Mouse (Mus musculus): ENCODE measurements around the gene Batf3. TPM values are rescaled to one million over a fixed set of nuclear protein-coding genes. Genes with fewer than 3 reads are reported as not detected.

Gene Batf3
- polyA plus RNA-seq, 1 experiment from 2014 or later, result 2.6 TPM

GRCm38 (mm10) chr1:191115514-191116238, 18.0 kb downstream of the Batf3 start:
- TF ChIP-seq EP300 (IDR thresholded peaks at IDR 0.05) (no peak), CTCF (IDR thresholded peaks at IDR 0.05) (no peak)
- DNase-seq (ENCODE audit: low spot score) (no peak), ATAC-seq (no peak)
- Histone ChIP-seq H3K4me1 (ENCODE audit: insufficient read depth, low read depth, low read length) (no peaks in the 10 kb centered on the region), H3K27me3 (replicated peaks; ENCODE audit: insufficient read depth, low read length) (no peaks in the 10 kb centered on the region), H3K4me2 (replicated peaks; ENCODE audit: low read depth, low read length) (no peak overlapping the region), H3K9ac (replicated peaks; ENCODE audit: low read depth) (no peak overlapping the region), H3K36me3 (ENCODE audit: insufficient read depth, low read length) (no peaks in the 10 kb centered on the region), H3K9me3 (ENCODE audit: low read length) (no peaks in the 10 kb centered on the region), H3K4me3 (ENCODE audit: low read depth, low read length) (no peak overlapping the region), H3K27ac (ENCODE audit: low read length) (no peak overlapping the region)
- WGBS, result 70% methylated on average over 11 of the region's 11 CpGs

GRCm38 (mm10) chr1:191122744-191123143, 25.1 kb downstream of the Batf3 start:
- no peak for TF ChIP-seq CTCF (IDR thresholded peaks at IDR 0.05)
- no peak for TF ChIP-seq EP300 (IDR thresholded peaks at IDR 0.05)
- no peak overlapping the region for H3K9ac ChIP-seq (replicated peaks; ENCODE audit: low read depth)
- no peak overlapping the region for H3K27ac ChIP-seq (ENCODE audit: low read length)
- WGBS, result 29% methylated on average over 3 of the region's 3 CpGs
- H3K27me3 ChIP-seq (replicated peaks; ENCODE audit: insufficient read depth, low read length), result 0 out of 2 replicates have a peak, but pooled peaks cover 4% of the 10 kb centered on the region
- H3K4me2 ChIP-seq (replicated peaks; ENCODE audit: low read depth, low read length), result no peak overlapping the region
- ATAC-seq (0 out of 2 replicates have a peak, but pooled peaks have one; percentile 18), DNase-seq (ENCODE audit: low spot score) (peak; percentile 44)
- H3K4me3 ChIP-seq (ENCODE audit: low read depth, low read length), result no peak overlapping the region
- H3K36me3 ChIP-seq (ENCODE audit: insufficient read depth, low read length), result no peaks in the 10 kb centered on the region
- no peaks in the 10 kb centered on the region for H3K9me3 ChIP-seq (ENCODE audit: low read length)
- no peaks in the 10 kb centered on the region for H3K4me1 ChIP-seq (ENCODE audit: insufficient read depth, low read depth, low read length)

GRCm38 (mm10) chr1:191123696-191124095, 26.0 kb downstream of the Batf3 start:
- 0 out of 2 replicates have a peak, but pooled peaks cover 4% of the 10 kb centered on the region for H3K27me3 ChIP-seq (replicated peaks; ENCODE audit: insufficient read depth, low read length)
- H3K27ac ChIP-seq (ENCODE audit: low read length), result no peak overlapping the region
- H3K4me2 ChIP-seq (replicated peaks; ENCODE audit: low read depth, low read length), result no peak overlapping the region
- H3K4me3 ChIP-seq (ENCODE audit: low read depth, low read length), result no peak overlapping the region
- peak; percentile 27 for DNase-seq (ENCODE audit: low spot score)
- no peaks in the 10 kb centered on the region for H3K4me1 ChIP-seq (ENCODE audit: insufficient read depth, low read depth, low read length)
- TF ChIP-seq CTCF (IDR thresholded peaks at IDR 0.05) (no peak), EP300 (IDR thresholded peaks at IDR 0.05) (no peak)
- H3K36me3 ChIP-seq (ENCODE audit: insufficient read depth, low read length), result no peaks in the 10 kb centered on the region
- ATAC-seq, result 0 out of 2 replicates have a peak, but pooled peaks have one; percentile 8
- 66% methylated on average over 2 of the region's 2 CpGs for WGBS
- no peak overlapping the region for H3K9ac ChIP-seq (replicated peaks; ENCODE audit: low read depth)
- H3K9me3 ChIP-seq (ENCODE audit: low read length), result no peaks in the 10 kb centered on the region

GRCm38 (mm10) chr1:191124288-191124687, 26.6 kb downstream of the Batf3 start:
- no peaks in the 10 kb centered on the region for H3K4me1 ChIP-seq (ENCODE audit: insufficient read depth, low read depth, low read length)
- DNase-seq (ENCODE audit: low spot score), result no peak
- WGBS, result 66% methylated on average over 4 of the region's 4 CpGs
- ATAC-seq, result 0 out of 2 replicates have a peak, but pooled peaks have one; percentile 18
- H3K27ac ChIP-seq (ENCODE audit: low read length), result no peak overlapping the region
- no peak for TF ChIP-seq EP300 (IDR thresholded peaks at IDR 0.05)
- H3K9ac ChIP-seq (replicated peaks; ENCODE audit: low read depth), result no peak overlapping the region
- H3K36me3 ChIP-seq (ENCODE audit: insufficient read depth, low read length), result no peaks in the 10 kb centered on the region
- 0 out of 2 replicates have a peak, but pooled peaks cover 4% of the 10 kb centered on the region for H3K27me3 ChIP-seq (replicated peaks; ENCODE audit: insufficient read depth, low read length)
- H3K4me2 ChIP-seq (replicated peaks; ENCODE audit: low read depth, low read length), result no peak overlapping the region
- no peaks in the 10 kb centered on the region for H3K9me3 ChIP-seq (ENCODE audit: low read length)
- no peak overlapping the region for H3K4me3 ChIP-seq (ENCODE audit: low read depth, low read length)

GRCm38 (mm10) chr1:191125811-191126638, 28.4 kb downstream of the Batf3 start:
- Histone ChIP-seq H3K27me3 (replicated peaks; ENCODE audit: insufficient read depth, low read length) (0 out of 2 replicates have a peak, but pooled peaks cover 4% of the 10 kb centered on the region), H3K4me1 (ENCODE audit: insufficient read depth, low read depth, low read length) (no peaks in the 10 kb centered on the region), H3K4me3 (ENCODE audit: low read depth, low read length) (no peak overlapping the region), H3K36me3 (ENCODE audit: insufficient read depth, low read length) (no peaks in the 10 kb centered on the region), H3K9ac (replicated peaks; ENCODE audit: low read depth) (0 out of 2 replicates have a peak overlapping the region, but pooled peaks have one; percentile 16), H3K27ac (ENCODE audit: low read length) (no peak overlapping the region), H3K9me3 (ENCODE audit: low read length) (no peaks in the 10 kb centered on the region), H3K4me2 (replicated peaks; ENCODE audit: low read depth, low read length) (peak overlapping the region; percentile 48)
- peak; percentile 91 for ATAC-seq
- 12% methylated on average over 35 of the region's 38 CpGs for WGBS
- peak; percentile 76 for DNase-seq (ENCODE audit: low spot score)
- no peak for TF ChIP-seq EP300 (IDR thresholded peaks at IDR 0.05)
- TF ChIP-seq CTCF (IDR thresholded peaks at IDR 0.05), result peak; percentile 88

GRCm38 (mm10) chr1:191131692-191132091, 34.0 kb downstream of the Batf3 start:
- no peak for TF ChIP-seq EP300 (IDR thresholded peaks at IDR 0.05)
- TF ChIP-seq CTCF (IDR thresholded peaks at IDR 0.05), result no peak
- Histone ChIP-seq H3K27ac (ENCODE audit: low read length) (no peak overlapping the region), H3K9me3 (ENCODE audit: low read length) (no peaks in the 10 kb centered on the region), H3K4me1 (ENCODE audit: insufficient read depth, low read depth, low read length) (no peaks in the 10 kb centered on the region), H3K4me2 (replicated peaks; ENCODE audit: low read depth, low read length) (no peak overlapping the region), H3K9ac (replicated peaks; ENCODE audit: low read depth) (no peak overlapping the region), H3K4me3 (ENCODE audit: low read depth, low read length) (no peak overlapping the region), H3K27me3 (replicated peaks; ENCODE audit: insufficient read depth, low read length) (no peaks in the 10 kb centered on the region), H3K36me3 (ENCODE audit: insufficient read depth, low read length) (no peaks in the 10 kb centered on the region)
- no peak for DNase-seq (ENCODE audit: low spot score)
- no peak for ATAC-seq
- 84% methylated on average over 2 of the region's 2 CpGs for WGBS
